8 mouse cellular contexts compared by ENCODE assay signal in genomic region chr16:34262731-34263460, GRCm38 (mm10).
DNase-seq lines count a peak whose midpoint lies in the region; ATAC-seq and TF ChIP-seq lines count a peak whose summit lies in the region.
"Had no signal": no experiment of that assay in that cellular context is flagged by ENCODE, and none has a peak within 500 bp of the region (broad histone marks: within the 10 kb centered on the region; RNA-seq: fewer than 3 reads in every experiment).

No protein-coding gene starts in this region.

- H3K27me3 ChIP-seq in lung, embryonic 16.5 days (ENCODE audit: control insufficient read depth, insufficient read depth, low read depth, low read length) = no peaks in the 10 kb centered on the region
- H3K27me3 ChIP-seq in forebrain, postnatal 0 days (ENCODE audit: insufficient read depth, low read length) = no peaks in the 10 kb centered on the region
- no peaks in the 10 kb centered on the region for H3K27me3 ChIP-seq in hindbrain, embryonic 15.5 days
- H3K27me3 ChIP-seq in midbrain, embryonic 15.5 days (replicated peaks) = no peaks in the 10 kb centered on the region
- H3K27me3 ChIP-seq: liver, embryonic 13.5 days had no signal

- H3K4me2 ChIP-seq in lung, embryonic 16.5 days (ENCODE audit: low read depth, low read length) = peak overlapping the region; percentile 53
- peak overlapping the region; percentile 8; the same call in 1 of the 2 replicates for H3K4me2 ChIP-seq in forebrain, postnatal 0 days (ENCODE audit: low read depth)
- no peak overlapping the region for H3K4me2 ChIP-seq in hindbrain, embryonic 15.5 days
- no peak overlapping the region; the same call in 1 of the 2 replicates for H3K4me2 ChIP-seq in midbrain, embryonic 15.5 days
- H3K4me2 ChIP-seq: liver, embryonic 13.5 days had no signal

- H3K36me3 ChIP-seq in lung, embryonic 16.5 days (ENCODE audit: control insufficient read depth, insufficient read depth, low read length) = no peaks in the 10 kb centered on the region
- no peaks in the 10 kb centered on the region; the same call in 1 of the 2 replicates for H3K36me3 ChIP-seq in forebrain, postnatal 0 days (ENCODE audit: insufficient read depth)
- H3K36me3 ChIP-seq in hindbrain, embryonic 15.5 days = no peaks in the 10 kb centered on the region
- no peaks in the 10 kb centered on the region for H3K36me3 ChIP-seq in midbrain, embryonic 15.5 days (replicated peaks)
- H3K36me3 ChIP-seq: liver, embryonic 13.5 days had no signal

- peak; percentile 93 for ATAC-seq in lung, embryonic 16.5 days (ENCODE audit: low read depth)
- peak; percentile 76 for ATAC-seq in forebrain, postnatal 0 days
- ATAC-seq in hindbrain, embryonic 15.5 days (ENCODE audit: low FRiP score, low read depth) = peak; percentile 54; the same call in 1 of the 2 replicates
- peak; percentile 25; the same call in 1 of the 2 replicates for ATAC-seq in midbrain, embryonic 15.5 days (replicated peaks)

- peaks cover 13% of the 10 kb centered on the region for H3K4me1 ChIP-seq in lung, embryonic 16.5 days (replicated peaks; ENCODE audit: control insufficient read depth, insufficient read depth, low read length)
- H3K4me1 ChIP-seq in lung, adult 2 months (ENCODE audit: control insufficient read depth, insufficient read depth, low read length) = no peaks in the 10 kb centered on the region
- 0 out of 2 replicates have a peak, but pooled peaks cover 6% of the 10 kb centered on the region for H3K4me1 ChIP-seq in forebrain, postnatal 0 days (ENCODE audit: insufficient read depth)
- H3K4me1 ChIP-seq in hindbrain, embryonic 15.5 days (replicated peaks) = peaks cover 18% of the 10 kb centered on the region
- H3K4me1 ChIP-seq in midbrain, embryonic 15.5 days = peaks cover 19% of the 10 kb centered on the region
- H3K4me1 ChIP-seq: liver, embryonic 13.5 days had no signal

- no peak overlapping the region for H3K27ac ChIP-seq in lung, embryonic 16.5 days (ENCODE audit: low read length)
- no peak overlapping the region for H3K27ac ChIP-seq in forebrain, postnatal 0 days (ENCODE audit: low read depth, low read length)
- no peak overlapping the region for H3K27ac ChIP-seq in hindbrain, embryonic 15.5 days (replicated peaks)
- peak overlapping the region; percentile 3 for H3K27ac ChIP-seq in midbrain, embryonic 15.5 days
- H3K27ac ChIP-seq: liver, embryonic 13.5 days had no signal

- peak overlapping the region; percentile 46 for H3K9ac ChIP-seq in lung, embryonic 16.5 days (ENCODE audit: low read length)
- H3K9ac ChIP-seq in forebrain, postnatal 0 days = no peak overlapping the region
- no peak overlapping the region for H3K9ac ChIP-seq in hindbrain, embryonic 15.5 days
- H3K9ac ChIP-seq in midbrain, embryonic 15.5 days = no peak overlapping the region
- H3K9ac ChIP-seq: liver, embryonic 13.5 days had no signal

- DNase-seq in lung, adult 2 months = no peak
- peak; percentile 49 for DNase-seq in forebrain, postnatal 0 days
- DNase-seq in thymus, postnatal 36 days = no peak
- DNase-seq in cerebellum, postnatal 4 days (ENCODE audit: low spot score in 2 of 2) = no peak
- DNase-seq: liver, embryonic 13.5 days had no signal

- WGBS in lung, embryonic 16.5 days = 16% methylated on average over 22 of the region's 22 CpGs
- 45% methylated on average over 22 of the region's 22 CpGs for WGBS in lung, adult 2 months
- 30% methylated on average over 22 of the region's 22 CpGs for WGBS in forebrain, postnatal 0 days
- 45% methylated on average over 22 of the region's 22 CpGs for WGBS in hindbrain, embryonic 15.5 days
- WGBS in midbrain, embryonic 15.5 days = 54% methylated on average over 22 of the region's 22 CpGs

- TF ChIP-seq POLR2A in lung, adult 2 months (IDR thresholded peaks at IDR 0.05; ENCODE audit: borderline replicate concordance, extremely low read depth, low read depth, low read length) = no peak

- peak overlapping the region; percentile 31 for H3K4me3 ChIP-seq in lung, embryonic 16.5 days (ENCODE audit: low read length)
- no peak overlapping the region for H3K4me3 ChIP-seq in lung, adult 2 months (replicated peaks; ENCODE audit: extremely low read depth, low read depth, low read length)
- H3K4me3 ChIP-seq in forebrain, postnatal 0 days (ENCODE audit: low read depth, low read length) = no peak overlapping the region
- H3K4me3 ChIP-seq in hindbrain, embryonic 15.5 days = no peak overlapping the region
- no peak overlapping the region for H3K4me3 ChIP-seq in midbrain, embryonic 15.5 days
- H3K4me3 ChIP-seq: liver, embryonic 13.5 days had no signal

- no peaks in the 10 kb centered on the region for H3K9me3 ChIP-seq in lung, embryonic 16.5 days (ENCODE audit: control insufficient read depth, low read length)
- H3K9me3 ChIP-seq in forebrain, postnatal 0 days (ENCODE audit: low read length) = no peaks in the 10 kb centered on the region
- H3K9me3 ChIP-seq in hindbrain, embryonic 15.5 days = no peaks in the 10 kb centered on the region
- H3K9me3 ChIP-seq in midbrain, embryonic 15.5 days = no peaks in the 10 kb centered on the region
- H3K9me3 ChIP-seq: liver, embryonic 13.5 days had no signal

- TF ChIP-seq CTCF in lung, adult 2 months (IDR thresholded peaks at IDR 0.05; ENCODE audit: insufficient read depth, low read length) = no peak
- no peak for TF ChIP-seq CTCF in forebrain, postnatal 0 days (IDR thresholded peaks at IDR 0.05; ENCODE audit: low read depth)

Comparison
In these comparisons a context has a peak if more than half of its experiments do, and no peak if none do; other contexts are left out.
1. ATAC-seq: peak in every context shown above with its lines; median percentile 93 in lung, embryonic 16.5 days; 76 in forebrain, postnatal 0 days; 54 in hindbrain, embryonic 15.5 days; 25 in midbrain, embryonic 15.5 days.
2. H3K4me2 ChIP-seq: peak in lung, embryonic 16.5 days (single experiment) and forebrain, postnatal 0 days (single experiment); none in hindbrain, embryonic 15.5 days (single experiment) and midbrain, embryonic 15.5 days (single experiment).